Mouse (Mus musculus): Measurements from ENCODE around the gene Msi1. TPM values are rescaled to one million over a fixed set of nuclear protein-coding genes. Genes with fewer than 3 reads are reported as not detected.

Gene Msi1
- 1 to 10 TPM; 2.6 to 6.1 TPM for total RNA-seq (2021)
- long read RNA-seq, experiment 1: 0 reads
- long read RNA-seq, experiment 2: 0 reads

- peak; percentile 36 for DNase-seq
Observed at GRCm38 (mm10) chr5:115429359-115430186, at the start of gene Msi1. Gene Msi1 (plus strand): TSS chr5:115429599.

GRCm38 (mm10) chr5:115391935-115392334, 37.5 kb upstream of the Msi1 start:
- DNase-seq: no peak

DNA sequence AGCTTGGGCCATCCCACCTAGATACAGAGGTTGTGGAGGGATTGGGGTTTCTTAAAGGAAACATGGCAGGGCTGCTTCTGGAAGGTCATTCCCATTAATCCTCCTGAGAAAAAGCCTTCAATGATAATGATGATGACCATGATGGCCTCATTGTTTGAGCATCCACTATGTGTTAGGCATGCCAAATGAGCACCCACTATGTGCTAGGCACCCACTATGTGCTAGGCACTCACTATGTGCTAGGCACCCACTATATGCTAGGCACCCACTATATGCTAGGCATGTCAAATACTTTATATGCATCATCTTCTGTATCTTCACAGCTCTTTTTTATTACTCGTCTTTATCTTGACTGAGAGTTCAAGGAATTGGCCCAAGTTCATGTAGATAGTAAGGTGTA, 36.4 kb upstream of the Msi1 start:
- DNase-seq: no peak

DNA sequence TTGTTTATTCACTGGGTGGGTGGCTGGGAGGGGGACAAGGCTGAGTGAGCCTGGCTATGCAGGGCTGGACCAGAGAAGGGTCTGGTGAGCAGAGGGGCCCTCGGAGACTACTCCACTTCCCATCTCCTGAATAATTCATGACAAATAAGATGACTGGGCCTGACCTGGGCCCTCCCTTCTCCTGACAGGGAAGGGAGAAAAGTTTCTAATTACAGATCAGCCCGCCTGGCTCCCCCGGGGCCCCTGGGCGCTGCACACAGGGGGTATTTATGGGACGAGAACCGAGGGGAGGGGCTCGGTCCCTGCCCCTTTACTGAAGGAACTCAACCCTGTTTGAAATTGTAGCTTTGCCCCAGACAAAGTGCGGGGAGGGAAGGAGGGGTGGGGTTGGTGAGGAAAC, 35.2 kb upstream of the Msi1 start:
- DNase-seq: no peak

DNA sequence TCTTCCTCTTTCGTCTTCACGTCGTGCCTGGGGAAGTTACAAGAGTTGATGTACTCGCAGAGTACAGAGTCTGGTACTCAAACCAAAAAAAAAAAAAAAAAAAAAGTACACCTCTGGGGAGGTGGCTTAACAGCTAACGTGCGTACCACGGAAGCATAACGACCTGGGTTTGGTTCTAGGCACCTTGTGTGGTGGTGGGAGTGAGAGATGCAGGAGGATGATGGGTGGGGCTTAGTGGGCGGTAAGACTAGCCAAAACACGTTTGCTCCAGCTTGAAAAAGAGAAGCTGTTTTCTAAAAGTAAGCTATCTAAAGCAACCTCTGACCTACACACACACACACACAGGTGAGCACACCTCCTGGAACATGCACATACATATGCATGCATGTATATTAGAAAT, 34.6 kb upstream of the Msi1 start:
- no peak for DNase-seq

GRCm38 (mm10) chr5:115396654-115397053, 32.7 kb upstream of the Msi1 start:
- DNase-seq: no peak

DNA sequence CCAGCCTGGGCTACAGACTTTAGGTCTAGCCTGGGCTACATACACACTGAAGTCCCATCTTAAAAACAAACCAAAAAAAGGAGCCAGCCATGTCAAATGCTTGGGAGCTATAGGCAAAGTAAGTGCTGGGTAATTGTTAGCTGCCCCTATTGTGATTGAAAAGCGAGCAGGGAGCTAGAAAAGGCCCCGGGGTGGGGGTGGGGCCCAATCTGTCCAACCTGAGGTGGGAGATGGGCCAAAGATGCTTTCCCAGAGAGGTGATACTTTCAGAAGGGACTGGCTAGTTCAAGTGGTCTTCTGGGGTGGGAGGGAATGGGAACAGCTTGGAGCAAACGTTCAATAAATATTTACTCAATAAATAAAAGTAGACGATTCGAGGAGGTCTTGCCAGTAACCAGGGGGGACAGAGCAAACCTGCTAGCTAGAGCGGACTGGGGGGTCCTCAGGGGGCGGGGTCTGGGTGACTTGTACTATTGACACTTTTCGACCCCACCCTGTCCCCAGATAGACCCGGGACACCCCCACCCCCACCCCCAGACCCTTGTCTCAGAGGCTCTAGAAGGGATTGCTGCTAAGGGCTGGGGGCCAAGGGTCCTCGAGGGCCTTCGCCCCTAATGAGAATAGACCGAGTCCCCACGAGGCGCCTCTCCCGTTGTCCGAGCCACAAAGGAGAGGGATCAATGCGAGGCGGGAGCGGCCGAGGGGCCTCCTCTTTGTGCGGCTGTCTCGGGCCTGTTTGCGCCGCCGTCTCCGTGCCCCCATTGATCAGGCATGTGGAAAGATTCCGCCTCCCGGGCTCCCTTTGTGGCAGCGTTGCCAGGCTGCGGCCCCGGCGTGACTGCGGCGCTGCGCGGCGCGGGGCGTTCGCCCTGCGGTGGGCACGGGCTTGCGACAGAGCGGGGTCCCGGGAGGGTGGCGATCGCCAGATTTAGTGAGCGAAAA, 31.3 kb upstream of the Msi1 start:
- DNase-seq: peak; percentile 17

GRCm38 (mm10) chr5:115402063-115402462, 27.3 kb upstream of the Msi1 start:
- no peak for DNase-seq

- no peak for DNase-seq
Observed at GRCm38 (mm10) chr5:115403436-115404140, 25.8 kb upstream of the Msi1 start.

DNA sequence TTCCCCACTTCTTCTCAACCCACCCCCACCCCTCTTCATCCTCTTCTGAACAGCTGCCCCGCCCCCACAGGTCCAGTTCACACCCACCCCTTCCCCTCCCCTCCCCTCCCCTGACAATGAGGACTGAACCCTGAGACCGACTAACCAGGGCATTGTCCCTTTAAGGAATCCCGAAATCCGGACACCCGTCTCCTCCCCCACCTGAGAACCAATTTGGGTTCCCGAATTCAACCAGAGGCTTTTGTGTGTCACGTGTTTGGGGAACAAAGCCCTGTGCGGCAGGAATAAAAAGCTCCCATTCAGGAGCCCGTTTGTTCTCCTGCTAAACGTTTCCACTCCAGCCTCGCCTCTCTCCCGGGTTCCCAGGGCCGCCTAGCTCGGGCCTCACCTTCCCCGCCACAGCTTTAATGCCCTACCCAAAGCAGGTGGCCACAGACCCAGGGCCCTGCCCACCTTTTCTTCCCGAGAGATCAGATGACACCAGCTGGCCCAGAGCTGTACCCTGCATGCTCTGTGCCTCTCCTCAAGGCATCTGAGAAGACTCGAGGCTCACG, 25.1 kb upstream of the Msi1 start:
- no peak for DNase-seq

GRCm38 (mm10) chr5:115405205-115405604, 24.2 kb upstream of the Msi1 start:
- DNase-seq: no peak

DNA sequence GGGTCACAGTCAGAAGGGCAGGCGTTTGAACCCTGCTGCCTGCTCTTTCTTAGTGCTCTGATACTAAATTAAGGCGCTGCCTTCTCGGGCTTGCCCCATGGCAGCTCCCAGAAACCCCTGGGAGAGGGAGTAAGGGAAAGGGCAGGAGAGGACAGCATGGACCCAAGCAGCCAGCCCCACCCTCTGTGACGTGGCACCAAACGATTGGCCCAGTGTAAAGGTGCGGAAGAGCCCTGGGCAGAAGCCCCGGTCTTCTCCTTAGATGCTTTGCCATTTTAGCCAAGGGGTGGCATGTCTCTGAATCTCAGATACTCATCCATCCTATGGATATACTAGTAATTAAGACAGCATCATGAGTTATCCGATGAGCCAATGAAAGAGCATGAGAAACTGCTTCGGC, 21.3 kb upstream of the Msi1 start:
- DNase-seq: peak; percentile 16

- DNase-seq: no peak
Observed at GRCm38 (mm10) chr5:115415111-115416085, 14.0 kb upstream of the Msi1 start.

GRCm38 (mm10) chr5:115428831-115429358, 504 bp upstream of the Msi1 start:
- no peak for DNase-seq

GRCm38 (mm10) chr5:115430187-115430960, 975 bp downstream of the Msi1 start:
- DNase-seq: peak; percentile 24

GRCm38 (mm10) chr5:115431061-115431897, 1.9 kb downstream of the Msi1 start:
- no peak for DNase-seq

- DNase-seq: no peak
Observed at GRCm38 (mm10) chr5:115431898-115432259, 2.5 kb downstream of the Msi1 start.

- DNase-seq: no peak
Observed at GRCm38 (mm10) chr5:115432395-115432794, 3.0 kb downstream of the Msi1 start.

DNA sequence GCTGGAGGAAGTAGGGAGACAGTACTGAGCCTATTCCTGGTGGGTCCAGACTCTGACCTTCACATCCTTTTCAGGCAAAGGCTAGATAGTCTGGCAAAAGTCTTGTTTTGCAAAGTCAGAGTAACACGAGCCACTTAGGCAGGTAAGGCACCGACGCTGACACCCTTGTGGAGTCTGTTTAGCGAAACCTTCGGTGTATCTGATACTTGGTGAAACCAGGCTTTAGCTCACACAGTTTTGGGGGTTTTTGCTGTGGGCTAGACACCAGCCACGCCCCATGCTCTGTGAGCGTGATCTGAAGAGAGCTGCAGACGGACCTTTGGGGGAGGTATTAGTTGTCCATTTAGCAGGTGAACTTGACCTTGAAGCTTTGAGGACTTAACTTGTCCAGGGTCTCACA, 3.8 kb downstream of the Msi1 start:
- no peak for DNase-seq

Measured in gastrocnemius, postnatal 10 days (tissue).